Mouse (Mus musculus) thymus, postnatal 4 days (tissue): ENCODE measurements around the gene Plcb2.
A peak's percentile ranks its signal among the peaks of the same experiment; 100 is the strongest.

Experiments
- DNase-seq: peaks from one replicate; pipeline ENCODE4 v3.0.0; 2021

The Plcb2 gene

DNA sequence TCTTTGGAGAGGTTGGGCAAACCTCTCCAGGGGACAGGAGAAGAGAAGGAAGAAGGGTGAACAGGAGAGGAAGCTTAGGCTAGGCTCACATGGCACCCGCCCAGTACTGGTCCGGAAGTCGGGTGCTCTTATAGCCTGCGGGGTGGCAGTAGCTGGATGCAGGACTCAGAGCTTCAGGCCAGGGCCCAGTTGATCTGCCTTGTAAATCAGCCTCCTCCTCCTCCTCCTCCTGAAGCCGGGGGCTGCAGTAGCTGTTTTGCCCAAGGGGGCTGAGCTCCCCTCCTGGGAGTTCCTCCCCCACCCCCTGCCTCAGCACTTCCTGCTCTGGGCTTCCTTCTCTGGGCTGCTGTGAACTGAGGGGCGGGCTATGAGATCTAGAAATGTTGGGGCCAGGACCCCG lies at the start of gene Plcb2:
Plcb2 (minus strand) TSS at position 102 of the 400 bp plus-strand sequence.
- DNase-seq = peak; percentile 78

DNA sequence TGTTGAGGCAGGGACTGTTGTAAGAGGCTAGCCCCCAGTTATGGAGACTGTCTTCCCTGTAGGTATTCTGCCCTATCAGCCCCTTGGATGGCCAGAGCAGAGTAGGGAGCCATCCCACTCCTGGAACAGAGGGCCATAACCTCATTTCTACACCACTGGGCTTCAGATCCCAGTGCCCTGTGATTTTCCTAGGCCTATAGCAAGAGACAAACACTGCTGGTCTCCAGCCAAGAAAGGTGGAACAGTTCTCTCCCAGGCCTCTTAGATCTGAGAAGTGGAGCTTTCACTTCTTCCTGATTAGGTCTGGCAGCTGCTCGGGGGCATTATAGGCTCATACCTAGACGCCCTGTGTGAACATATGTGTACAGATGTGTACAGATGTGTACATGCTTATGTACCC lies 48.1 kb upstream of the Plcb2 start:
- DNase-seq = no peak

DNA sequence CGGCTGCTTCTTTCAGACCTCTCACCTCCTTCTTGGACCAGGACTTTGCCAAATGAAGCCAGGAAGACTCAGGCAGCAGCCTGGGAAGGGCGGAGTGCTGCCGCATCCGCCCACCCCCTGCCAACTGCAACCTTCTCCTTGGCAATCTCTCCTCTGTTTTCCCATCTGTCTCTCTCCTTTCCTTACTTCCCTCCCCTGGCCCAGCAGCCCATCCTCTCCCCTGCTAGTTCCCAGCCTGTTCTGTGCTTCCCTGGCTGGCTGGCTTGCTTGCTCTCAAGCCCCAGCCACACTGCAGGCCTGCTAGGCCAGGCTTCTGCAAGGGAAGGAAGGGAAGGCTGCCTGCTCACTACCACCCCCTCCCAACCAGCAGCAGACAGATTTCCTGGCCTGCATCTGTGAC lies 47.6 kb upstream of the Plcb2 start:
- DNase-seq = no peak

DNA sequence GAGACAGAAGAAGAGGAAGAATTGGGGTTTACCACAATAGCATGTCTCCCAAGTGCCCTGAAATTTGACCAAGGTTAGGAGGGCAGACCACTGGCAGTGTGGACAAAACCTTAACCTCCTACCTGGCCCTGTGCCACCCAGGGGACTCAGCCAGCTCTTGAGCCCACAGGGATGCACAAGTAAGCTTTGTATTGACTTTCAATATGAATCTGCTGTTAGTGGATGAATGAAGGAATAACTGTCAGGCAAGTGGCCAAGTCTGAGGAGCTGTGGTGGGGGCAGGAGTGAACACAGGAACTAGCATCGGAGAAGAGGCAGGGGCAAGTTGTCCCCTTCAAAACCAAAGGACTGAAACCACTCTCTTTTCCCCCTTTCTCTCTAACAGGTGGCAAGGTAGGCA lies 47.2 kb upstream of the Plcb2 start:
- no peak for DNase-seq

DNA sequence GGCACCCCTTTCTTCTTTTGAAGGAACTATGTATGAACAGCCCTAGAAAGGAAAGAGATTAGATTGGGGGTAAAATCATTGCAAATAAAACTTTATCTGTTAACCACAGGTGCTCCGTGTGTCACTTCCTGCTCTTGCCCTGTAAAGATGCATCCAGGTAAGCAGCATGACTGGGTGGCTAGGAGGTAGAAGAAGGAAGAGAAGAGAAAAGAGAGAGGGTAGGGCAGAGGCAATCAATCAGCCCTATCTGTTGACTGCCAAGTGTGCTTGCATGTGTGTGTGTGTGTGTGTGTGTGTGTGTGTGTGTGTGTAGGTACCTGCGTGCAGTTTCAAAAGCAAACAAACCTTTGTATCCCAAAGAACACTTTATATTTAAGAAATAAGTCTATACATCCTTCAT lies 46.3 kb upstream of the Plcb2 start:
- DNase-seq = no peak

DNA sequence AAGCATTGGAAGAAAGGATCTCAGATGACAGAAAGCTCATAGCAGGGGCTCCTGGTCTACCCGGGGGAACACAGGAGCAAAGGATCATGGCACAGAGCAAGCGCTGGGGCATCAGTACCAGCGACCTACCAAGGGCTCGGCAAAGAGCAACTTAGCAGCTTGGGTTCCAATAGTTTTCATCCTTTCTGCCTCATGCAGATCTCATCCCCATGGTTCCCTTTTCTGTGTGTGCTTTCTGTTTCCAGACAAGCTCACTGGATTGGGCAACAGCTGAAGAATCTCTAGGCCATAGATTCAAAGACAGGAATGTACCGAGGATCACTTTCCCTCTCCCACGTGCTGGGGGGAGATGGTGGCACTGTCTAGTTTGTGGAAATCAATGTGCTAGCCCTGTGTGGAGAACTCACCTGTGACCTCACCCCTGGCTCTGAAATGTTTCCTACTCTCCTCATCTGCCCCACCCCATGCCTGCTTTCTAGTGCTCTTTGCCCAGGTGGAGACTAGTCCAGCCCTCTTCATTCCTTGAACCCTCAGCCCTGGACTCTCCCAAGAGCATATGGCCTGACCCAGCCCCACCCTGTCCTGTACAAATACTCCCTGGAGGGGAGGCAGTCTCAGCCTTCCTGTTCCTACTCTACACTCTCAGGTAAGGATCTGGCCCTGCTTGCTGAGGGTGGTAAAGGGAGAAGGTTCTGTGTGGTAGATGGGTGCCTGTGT lies 44.1 kb upstream of the Plcb2 start, which contains the start of gene Phgr1:
Phgr1 (plus strand) TSS at position 612 of the 717 bp plus-strand sequence.
- no peak for DNase-seq

DNA sequence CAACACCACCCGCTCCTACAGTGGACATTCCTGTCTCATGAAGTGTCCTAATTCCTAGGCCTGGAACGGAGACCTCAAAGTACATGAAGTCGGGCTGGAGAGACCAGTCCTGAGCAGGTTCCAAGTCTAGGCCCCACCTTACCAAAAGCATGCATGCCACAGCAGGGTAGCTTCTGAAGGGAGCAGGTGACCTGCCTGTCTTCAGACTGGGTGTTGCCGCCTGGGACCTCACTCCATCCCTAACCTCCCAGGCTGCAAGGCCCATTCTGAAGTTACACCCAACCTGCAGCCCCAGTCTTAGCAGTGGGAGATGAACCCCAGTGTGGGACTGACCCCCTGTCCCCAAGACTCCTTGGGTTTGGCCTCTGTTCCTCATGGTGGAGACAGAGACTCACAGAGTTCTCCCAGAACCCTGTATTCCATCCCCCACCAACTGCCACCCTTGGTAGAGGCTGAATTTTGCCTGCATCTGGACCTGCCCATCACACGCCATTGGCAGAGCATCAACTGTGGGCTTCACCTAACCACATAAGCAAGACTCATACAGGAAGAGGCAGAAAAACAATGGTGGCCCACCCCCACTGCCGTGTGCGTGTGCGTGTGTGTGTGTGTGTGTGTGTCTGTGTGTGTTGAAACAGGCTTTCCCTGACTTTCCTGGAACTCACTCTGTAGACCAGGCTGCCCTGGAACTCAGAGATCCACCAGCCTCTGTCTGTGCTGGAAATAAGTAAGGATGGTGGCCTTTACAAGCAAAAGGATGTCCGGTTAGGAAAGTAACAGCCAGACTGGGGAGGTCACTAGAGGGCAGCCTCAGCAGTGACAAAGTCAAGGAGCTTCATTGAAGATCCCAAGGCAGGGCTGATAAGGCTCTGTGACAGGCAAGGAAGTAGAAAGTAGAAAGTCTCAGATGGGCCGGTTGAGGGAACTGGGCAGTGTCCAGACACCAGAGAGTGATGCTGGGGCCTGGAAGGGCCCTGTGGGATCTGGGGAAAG lies 38.1 kb upstream of the Plcb2 start:
- DNase-seq = no peak

DNA sequence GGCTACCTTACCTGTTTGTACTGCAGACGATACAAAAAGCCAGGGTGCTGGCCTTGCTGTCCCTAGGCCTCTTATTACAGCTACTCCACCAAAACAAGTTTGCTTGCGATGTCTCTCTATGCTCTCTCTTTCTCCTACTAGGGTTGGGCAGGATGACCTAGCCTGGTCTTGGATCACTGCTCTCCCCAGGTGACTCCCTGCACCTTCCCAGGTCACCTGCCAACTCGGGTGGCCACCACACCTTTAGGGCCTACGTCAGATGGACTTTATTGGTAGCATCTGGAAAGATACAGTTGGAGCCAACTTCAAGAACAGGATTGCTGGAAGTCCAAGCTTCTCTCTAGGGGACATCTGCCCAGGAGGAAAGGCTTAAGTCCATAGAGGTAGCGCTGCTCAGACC lies 36.6 kb upstream of the Plcb2 start:
- no peak for DNase-seq

DNA sequence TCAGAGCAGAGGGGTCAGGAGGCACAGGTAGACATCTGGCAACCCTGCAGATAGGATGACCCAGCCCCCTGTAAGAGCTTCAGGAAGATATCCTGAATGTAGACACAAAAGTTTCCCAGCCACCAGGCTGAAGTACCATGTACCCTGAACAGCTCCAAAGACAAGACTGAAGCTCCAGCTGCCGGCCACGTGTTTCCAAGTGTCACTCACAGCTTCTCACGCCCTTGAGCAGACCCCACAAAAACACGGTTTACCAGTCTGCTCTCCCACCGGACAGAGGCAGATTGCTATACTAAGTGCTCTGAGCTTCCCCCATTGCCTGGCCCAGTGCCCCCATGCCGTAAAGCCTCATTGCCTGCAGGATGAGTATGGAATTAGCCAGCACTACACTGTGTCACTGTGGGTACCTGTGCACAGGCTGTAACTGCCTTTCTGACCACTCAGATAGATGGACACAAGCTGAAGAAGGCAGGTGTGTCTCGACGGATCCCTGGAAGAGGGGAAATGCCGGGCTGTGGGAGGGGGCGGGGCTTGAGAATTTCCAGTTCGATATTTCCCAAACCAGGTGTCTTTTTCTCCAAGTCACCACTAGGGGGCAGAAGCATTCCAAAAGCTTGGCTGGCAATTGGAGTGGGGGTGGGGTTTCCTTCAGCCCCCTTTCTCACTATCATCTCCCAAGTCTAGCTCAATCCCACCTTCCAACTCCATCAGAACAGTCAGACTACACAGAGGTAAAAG lies 36.0 kb upstream of the Plcb2 start:
- DNase-seq = peak; percentile 63

DNA sequence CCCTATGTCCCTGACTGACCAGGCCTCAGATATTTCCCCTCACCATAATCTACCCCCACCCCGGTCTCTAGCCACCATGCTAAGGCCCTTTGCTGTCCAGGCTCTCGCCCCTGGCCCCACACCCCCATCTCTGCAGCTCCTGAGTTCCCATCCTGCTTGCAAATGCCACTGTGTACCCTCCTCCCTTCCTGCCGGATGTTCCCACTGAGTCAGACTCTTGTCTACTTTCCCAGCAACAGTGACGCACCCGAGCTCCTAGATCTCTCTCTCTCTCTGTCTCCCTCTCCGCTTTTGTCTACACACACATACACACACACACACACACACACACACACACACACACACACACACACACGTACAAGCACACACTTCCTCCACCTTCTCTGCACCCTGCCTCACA lies 35.2 kb upstream of the Plcb2 start:
- DNase-seq = no peak

DNA sequence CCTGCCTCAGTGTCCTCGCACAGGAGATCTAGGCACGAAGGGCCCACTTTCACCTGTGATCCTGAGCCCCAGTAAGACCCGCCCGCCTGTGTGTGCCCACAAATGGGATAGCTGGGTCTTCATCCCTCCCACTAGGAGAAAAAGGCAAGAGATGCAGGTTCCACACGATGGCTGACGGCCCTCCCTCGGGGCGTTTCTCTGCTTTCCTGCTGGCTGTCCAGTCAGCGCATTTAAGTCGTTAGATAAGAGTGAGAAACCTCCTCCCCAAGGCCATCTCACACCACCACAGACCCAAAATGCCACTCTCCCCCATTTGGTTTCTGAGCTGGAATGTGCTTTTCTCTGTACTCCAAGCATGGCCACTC lies 34.5 kb upstream of the Plcb2 start:
- DNase-seq = no peak

DNA sequence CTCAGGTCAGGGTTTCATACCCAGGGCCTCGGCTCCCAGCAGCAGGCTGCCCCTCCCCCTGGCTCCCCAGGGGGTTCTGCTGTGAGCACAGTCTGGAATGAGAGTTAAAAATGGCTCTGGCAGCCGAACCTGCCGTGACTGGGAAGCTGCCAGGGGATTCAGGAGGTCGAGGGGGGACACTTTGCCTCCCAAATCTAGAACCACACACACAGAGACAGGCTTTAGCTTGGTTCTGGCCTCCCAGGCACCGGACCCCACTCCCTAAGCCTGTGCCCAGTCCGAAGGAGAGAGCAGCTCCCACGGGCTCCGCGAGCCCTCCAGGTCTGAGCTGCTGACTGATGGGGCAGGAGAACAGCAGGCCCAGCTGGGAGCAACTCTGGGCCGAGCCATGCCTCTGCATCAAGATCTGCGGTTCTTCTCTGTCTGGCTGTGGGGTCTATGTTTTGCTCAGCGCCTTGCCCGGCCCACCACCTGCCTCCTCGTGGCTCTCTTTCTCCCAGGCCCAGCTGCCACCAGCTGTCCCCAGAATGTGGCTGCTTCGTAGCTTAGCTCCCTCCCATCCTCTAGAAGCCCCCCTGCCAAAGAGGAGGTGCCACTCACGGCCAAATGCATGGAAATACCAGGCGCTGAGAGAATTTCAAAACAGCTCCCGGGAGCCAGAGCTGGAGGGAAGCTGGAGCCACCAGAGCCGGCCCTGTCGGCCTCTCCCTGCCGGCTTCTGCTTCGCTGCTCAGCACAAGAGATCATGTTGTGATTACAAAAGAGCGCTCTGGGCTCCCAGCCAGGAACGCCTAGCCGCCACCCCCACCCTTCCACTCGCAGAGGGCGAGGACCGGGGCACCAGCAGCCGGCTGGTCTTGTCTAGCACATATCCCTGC lies 33.9 kb upstream of the Plcb2 start, which contains the start of gene Ccdc9b:
Ccdc9b (minus strand) TSS at position 756 of the 878 bp plus-strand sequence.
- peak; percentile 57 for DNase-seq

DNA sequence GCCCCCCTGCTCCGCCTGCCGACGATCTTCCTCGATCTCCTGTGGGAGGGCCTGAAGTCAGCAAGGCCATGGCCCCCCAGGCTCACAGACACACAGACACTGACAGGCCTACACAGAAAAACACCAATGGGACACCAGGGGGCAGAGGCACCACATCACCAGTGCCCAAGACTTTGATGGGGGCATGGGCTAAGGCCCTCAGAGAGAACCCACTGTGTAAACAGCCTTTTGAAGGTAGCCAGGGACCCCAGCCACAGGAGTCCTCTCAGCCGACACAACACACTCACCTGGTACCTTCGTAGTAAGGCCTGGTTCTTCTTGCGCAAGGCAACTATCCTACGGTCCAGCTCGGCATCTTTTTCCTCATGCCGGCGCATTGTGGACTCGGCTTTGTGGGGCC lies 33.1 kb upstream of the Plcb2 start:
- no peak for DNase-seq

DNA sequence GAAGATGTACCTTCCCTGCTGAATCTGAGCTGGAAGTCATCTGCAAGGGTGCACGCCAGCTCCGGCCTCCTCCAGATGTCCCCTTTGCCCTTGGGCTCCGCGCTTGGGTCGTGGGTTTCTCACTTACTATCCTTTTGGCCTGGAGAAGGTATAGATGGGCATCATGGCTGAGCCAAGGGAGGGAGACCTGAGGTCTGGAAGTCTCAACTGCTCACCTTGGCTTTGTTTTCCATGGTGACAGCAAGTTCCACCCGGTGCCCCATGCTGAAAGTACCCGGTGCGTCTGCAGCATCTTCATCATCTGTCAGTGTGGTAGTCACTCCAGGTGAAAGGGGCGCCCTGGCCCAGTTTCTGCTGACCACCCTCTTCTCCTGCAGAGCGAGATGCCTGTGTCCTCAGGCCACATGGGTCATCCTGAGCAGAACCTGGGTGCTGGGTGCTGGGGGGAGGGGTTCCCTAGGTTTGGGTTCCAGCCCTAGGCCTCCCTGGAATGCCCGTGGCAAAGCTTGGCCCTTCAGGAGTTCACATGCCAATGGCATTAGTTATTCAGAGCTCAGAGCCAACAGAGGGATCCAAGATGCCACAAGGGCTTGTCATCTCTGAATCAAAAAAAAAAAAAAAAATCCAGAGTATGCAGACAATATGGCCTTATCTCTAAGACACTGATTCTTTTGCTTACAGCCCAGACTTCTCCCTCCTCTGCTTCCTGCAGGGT lies 32.2 kb upstream of the Plcb2 start:
- no peak for DNase-seq

DNA sequence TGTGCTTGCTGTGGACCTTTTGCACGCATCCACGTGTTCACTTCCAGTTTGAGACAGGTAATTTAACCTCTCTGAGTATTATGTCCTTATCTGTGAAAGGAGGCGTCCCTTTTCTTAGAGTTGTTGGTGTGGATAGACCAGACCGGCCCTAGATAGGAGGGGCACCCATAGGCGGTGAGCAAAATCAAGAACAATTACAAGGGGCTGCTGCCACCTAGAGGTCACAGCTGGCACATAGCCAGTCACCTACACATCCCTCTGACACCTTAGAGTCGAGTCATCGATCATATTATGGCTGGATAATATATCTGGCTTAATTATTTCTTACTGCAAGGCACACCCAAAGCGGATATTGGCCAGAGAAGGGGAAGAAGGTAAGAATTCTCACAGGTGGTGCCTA lies 31.6 kb upstream of the Plcb2 start:
- peak; percentile 89 for DNase-seq

DNA sequence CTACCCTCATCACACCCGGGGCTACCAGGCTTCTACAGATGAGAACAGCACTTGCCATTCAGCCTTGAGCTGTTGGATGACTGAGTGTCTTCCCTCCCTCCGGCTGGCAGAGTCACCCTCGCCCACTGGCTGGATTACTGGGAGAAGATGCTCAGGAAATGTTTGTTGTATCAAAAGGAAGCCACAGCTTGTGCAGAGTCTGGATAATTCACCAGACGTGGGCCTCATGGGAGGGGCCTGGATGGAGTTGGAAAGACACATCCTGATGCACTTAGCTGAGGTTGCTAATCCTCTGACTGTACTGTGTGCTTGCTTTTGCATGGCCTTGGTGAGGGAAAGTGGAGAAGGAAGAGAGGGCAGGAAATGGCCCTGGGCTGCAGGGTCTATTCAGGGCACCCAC lies 27.9 kb upstream of the Plcb2 start:
- DNase-seq = no peak

DNA sequence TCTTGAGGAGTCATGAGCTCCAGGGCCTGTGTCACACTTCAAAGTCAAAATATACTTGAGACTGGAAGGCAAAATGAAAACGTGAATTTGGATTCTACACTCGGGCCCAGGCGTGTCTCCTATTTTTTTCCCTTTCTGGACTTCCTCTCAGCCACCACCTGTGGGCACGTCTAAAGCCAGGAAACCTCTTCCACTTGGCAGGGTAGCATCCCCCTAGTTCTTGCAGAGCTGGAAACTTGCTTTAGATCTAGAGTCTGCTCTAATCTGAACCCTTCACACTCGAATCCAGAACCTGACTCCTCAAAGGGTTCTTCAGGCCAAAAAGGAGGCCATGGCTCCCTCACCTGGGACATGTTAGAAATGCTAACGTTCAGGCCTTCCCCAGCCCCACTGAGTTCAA lies 27.2 kb upstream of the Plcb2 start:
- DNase-seq = no peak

DNA sequence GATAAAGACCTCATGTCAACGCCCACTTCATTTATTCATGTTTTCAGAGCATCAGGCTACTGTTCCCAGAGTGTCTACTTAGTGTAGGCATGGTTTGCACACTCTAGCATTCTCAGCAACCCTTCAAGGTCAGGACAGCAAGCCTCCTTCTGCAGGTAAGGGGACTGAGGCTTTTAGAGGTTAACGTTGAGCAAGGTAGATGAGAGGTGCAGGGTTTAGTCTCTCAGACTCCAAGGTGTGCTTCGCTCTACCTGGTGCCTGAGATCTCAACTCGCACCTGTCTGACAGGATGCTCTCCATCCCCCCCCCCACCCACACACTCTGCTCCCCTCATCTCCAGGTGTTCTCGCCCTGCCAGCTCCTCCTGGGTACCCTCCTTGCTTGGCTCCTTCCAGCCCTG lies 25.9 kb upstream of the Plcb2 start:
- no peak for DNase-seq

DNA sequence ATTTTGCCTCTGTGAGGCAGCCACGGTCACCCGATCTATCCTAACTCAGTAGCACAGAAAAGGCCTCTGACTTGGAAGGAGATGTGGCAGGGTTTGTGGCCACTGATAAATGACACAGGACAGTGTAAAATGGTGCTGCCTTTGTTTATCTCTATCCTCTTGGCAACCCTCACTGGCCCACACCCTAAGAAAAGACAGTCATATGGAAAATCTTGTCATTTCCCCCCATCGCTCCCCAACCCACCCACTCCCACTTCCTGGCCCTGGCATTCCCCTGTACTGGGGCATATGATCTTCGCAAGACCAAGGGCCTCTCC lies 24.5 kb upstream of the Plcb2 start:
- no peak for DNase-seq

DNA sequence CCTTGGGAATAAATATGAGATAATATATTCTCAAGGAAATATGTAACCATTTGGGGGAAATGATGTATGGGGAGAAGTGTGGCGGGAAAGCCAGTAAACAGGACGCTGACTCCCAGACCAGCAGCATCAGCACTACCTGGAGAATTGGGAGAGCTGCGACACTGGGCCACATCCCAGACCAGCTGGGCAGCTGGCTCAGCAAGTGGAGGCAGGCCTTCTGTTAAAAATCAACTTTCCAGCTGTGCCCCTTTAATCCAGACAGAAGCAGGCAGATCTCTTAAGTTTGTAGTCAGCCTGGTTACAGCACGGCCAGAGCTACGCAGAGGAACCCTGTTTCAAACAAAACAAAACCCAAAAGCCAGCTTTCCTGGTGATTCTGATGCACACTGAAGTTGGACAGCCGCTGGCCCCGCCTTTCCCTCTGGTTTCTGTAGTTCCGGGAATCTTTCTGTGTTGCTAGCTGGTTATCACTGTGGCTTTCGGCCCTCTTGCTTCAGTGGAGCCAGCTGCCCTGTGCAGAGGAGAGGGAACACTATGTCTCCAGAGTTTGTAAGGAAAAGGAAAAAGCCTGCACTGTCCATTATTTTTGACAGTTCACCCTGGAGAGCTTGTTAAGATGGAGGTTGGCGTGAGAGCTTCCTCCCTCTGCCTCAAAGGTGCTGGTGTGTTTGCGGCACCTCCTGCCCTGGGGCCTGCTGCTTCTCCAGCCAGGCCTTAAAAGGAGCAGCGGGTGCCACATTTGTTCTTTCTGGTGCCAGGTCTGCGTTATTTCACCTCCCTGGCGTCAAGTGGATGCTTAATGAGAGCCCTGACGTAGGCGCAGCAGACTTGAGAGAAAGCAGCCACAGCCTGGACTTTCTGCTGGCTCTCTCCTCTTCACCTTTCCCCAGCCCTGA lies 23.9 kb upstream of the Plcb2 start:
- DNase-seq = no peak

DNA sequence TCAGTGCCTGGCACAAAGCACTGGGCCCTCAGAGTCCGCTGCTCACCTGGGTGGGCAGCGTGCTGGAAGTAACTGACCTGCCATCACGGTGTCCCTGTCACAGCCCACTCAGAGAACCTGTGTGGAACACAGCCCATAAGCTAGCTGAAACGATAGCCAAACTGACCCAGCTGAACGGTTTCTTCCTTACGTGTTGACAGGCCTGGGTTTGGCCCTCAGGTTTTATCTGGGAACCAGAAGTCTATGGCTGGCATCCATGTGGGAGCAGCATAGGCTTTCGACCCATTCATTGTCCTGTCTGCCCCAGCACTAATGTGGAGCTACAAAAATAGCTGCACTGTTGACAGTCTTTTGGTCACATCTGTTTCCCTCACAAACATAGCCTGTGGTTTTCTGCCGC lies 22.2 kb upstream of the Plcb2 start:
- DNase-seq = no peak
